Mouse (Mus musculus) liver, embryonic 16.5 days (tissue): ENCODE results near the gene Zfp574. TPM values are rescaled to one million over a fixed set of nuclear protein-coding genes. Genes with fewer than 3 reads are reported as not detected.

Experiments used
- ATAC-seq: fragments of 200-750 bp; cut with Nextera tagmentation; 2 replicates; pipeline ENCODE4 v1.8.0; 2017; ENCODE audit warnings: low read depth, mild to moderate bottlenecking, moderate number of reproducible peaks, moderate library complexity
- H3K27ac ChIP-seq: fragments of 300-500 bp; sonication (generic); 2 replicates; pipeline ENCODE4 v1.5.1; 2014; ENCODE audit warnings: mild to moderate bottlenecking, low read length
- H3K27me3 ChIP-seq: fragments of 300-500 bp; sonication (generic); 2 replicates; pipeline ENCODE4 v1.6.1; 2014; ENCODE audit warnings: low read depth, low read length, mixed read lengths; ENCODE audit not compliant: control insufficient read depth, insufficient read depth
- H3K36me3 ChIP-seq: fragments of 300-500 bp; sonication (generic); 2 replicates; pipeline ENCODE4 v1.6.1; 2014; ENCODE audit warnings: mild to moderate bottlenecking; ENCODE audit not compliant: control insufficient read depth, insufficient read depth
- H3K4me1 ChIP-seq: fragments of 300-500 bp; sonication (generic); 2 replicates; pipeline ENCODE4 v1.6.1; 2014; ENCODE audit warnings: low read depth, low read length, mixed read lengths; ENCODE audit not compliant: control insufficient read depth
- H3K4me2 ChIP-seq: fragments of 300-500 bp; sonication (generic); 2 replicates; pipeline ENCODE4 v1.6.1; 2014; ENCODE audit warnings: low read depth, low read length, mixed read lengths
- H3K4me3 ChIP-seq: fragments of 300-500 bp; sonication (generic); 2 replicates; pipeline ENCODE4 v1.5.1; 2014; ENCODE audit warnings: low read depth, mild to moderate bottlenecking, low read length
- H3K9ac ChIP-seq: fragments of 300-500 bp; sonication (generic); 2 replicates; pipeline ENCODE4 v1.6.1; 2014; ENCODE audit warnings: low read depth, low read length
- H3K9me3 ChIP-seq: fragments of 300-500 bp; sonication (generic); replicated peaks from 2 replicates; pipeline ENCODE4 v1.6.1; 2016; ENCODE audit warnings: low read length; ENCODE audit not compliant: control insufficient read depth
- WGBS: fragments of 180-500 bp; shearing (Covaris S2); extraction: QIAGEN DNeasy Blood & Tissue Kit; methylation state at CpG from one replicate; pipeline ENCODE4 v1.1.7; 2014; ENCODE audit not compliant: insufficient replicate concordance; 5-methylcytosine and 5-hydroxymethylcytosine counted together
- polyA plus RNA-seq: library from polyadenylated mRNA; unstranded; fragments of >200 nt; fragmentation: Nextera tagmentation; extraction: Ambion mirVana; gene quantifications from 2 replicates; pipeline ENCODE4 v1.2.1, GENCODE M21; 2015

The Zfp574 gene
- polyA plus RNA-seq, 1 experiment from 2014 or later: 10.4 TPM

- WGBS: 71% methylated on average over 7 of the region's 7 CpGs
- Histone ChIP-seq H3K27ac (no peak overlapping the region), H3K36me3 (no peaks in the 10 kb centered on the region), H3K4me1 (peaks cover 5% of the 10 kb centered on the region), H3K9me3 (no peaks in the 10 kb centered on the region), H3K9ac (no peak overlapping the region), H3K27me3 (no peaks in the 10 kb centered on the region; the same call in 1 of the 2 replicates), H3K4me3 (no peak overlapping the region), H3K4me2 (no peak overlapping the region)
- ATAC-seq: no peak
Measured at GRCm38 (mm10) chr7:25067338-25067737, 5.0 kb upstream of the Zfp574 start.

DNA sequence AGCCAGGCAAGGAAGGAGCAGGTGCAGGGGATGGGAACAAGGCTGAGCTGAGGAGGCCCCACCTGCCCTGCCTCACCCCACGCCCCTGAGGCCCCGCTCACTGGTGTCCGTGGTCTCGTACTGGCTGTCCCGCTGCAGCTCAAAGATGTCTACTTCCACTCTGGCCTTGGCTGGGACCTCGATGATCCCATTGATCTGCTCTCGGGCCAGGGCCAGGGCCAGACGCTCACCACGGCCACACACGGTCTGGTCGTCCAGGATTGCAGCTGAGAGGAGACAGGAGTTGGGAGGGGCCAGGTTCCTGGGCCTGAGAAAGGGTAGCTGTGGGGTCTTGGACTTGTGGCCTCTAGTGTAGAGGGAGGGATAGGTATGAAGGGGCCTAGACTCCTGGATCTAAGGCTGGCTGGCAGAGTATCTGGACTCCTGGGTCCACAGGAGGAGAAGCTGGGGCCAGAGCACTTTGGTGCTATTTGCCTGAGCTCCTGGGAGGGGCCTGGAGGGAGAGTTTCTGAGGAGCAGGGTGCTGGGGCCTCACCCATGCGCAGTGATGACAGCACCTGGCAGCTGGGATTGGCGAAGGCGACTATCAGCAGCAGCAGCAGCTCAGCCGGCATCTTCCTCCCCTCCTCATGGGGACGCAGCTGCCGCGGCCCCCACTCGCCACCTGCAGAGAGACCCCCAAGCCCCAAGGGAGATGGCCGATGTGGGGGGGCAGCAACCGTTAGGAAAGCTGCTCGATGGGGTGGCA lies 4.3 kb upstream of the Zfp574 start:
- ATAC-seq: no peak
- Histone ChIP-seq H3K9me3 (no peaks in the 10 kb centered on the region), H3K36me3 (no peaks in the 10 kb centered on the region), H3K4me3 (no peak overlapping the region), H3K27ac (no peak overlapping the region), H3K9ac (no peak overlapping the region), H3K27me3 (no peaks in the 10 kb centered on the region; the same call in 1 of the 2 replicates), H3K4me2 (no peak overlapping the region), H3K4me1 (peaks cover 11% of the 10 kb centered on the region)
- 77% methylated on average over 22 of the region's 22 CpGs for WGBS

DNA sequence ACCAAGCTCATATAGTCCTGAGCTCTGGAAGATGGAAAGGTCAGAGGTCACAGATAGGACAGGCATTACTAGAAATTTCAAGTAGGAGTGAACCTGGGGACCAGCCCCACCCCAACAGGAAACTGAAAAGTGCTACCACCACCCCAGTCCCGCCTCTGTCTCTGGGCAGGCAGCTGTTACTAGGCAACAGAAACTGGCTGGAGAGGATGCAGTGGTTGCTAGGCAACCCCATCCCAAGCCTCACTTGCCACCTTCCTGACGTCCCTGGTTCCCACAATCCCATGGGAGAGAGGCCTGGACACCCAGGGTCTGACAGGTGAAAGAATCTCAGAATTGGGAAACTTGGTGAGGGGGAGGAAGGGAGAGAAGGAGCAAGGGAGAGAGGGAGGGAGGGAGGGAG lies 3.6 kb upstream of the Zfp574 start:
- Histone ChIP-seq H3K9ac (no peak overlapping the region), H3K4me3 (no peak overlapping the region), H3K36me3 (no peaks in the 10 kb centered on the region), H3K27me3 (no peaks in the 10 kb centered on the region; the same call in 1 of the 2 replicates), H3K27ac (no peak overlapping the region), H3K4me1 (peaks cover 16% of the 10 kb centered on the region), H3K4me2 (no peak overlapping the region), H3K9me3 (no peaks in the 10 kb centered on the region)
- 48% methylated on average over 2 of the region's 2 CpGs for WGBS
- no peak for ATAC-seq

DNA sequence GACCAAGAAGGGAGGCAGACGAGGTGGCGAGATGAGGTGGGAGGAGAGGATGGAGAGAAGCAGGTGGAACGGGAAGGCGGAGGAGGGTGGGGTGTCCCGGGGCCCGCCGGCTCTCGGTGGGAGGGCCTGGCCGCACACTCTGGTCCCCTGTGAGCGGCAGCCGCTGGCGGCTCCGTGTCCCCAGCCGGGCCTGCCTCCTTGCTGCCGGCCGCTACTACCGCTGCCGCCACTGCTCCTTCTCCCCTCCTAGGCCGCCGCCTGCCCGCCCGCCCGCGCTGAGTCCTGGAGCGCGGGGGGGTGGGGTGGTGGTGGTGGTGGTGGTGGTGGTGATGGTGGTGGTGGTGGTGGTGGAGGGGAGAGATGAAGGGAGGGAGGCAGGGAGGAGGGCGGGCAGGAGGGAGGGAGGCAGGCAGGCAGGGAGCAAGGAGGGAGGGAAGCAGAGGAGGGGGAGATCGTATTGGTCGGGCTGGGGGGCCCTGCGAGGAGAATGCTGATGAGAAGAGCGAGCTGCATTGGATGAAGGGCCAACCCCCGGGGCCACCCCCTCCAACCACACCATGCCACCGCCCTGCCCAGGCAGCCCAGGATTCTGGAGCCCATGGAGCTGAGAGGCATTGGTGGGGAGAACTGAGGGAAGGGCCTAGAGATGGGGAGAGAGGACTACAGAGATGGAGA lies 486 bp downstream of the Zfp574 start:
- no peaks in the 10 kb centered on the region for H3K36me3 ChIP-seq
- H3K27ac ChIP-seq: no peak overlapping the region; the same call in 1 of the 2 replicates
- no peak for ATAC-seq
- H3K27me3 ChIP-seq: no peaks in the 10 kb centered on the region; the same call in 1 of the 2 replicates
- peak overlapping the region; percentile 59 for H3K9ac ChIP-seq
- no peaks in the 10 kb centered on the region for H3K9me3 ChIP-seq
- peak overlapping the region; percentile 58 for H3K4me3 ChIP-seq
- H3K4me2 ChIP-seq: peak overlapping the region; percentile 83
- 2% methylated on average over 22 of the region's 33 CpGs for WGBS
- peaks cover 37% of the 10 kb centered on the region for H3K4me1 ChIP-seq

DNA sequence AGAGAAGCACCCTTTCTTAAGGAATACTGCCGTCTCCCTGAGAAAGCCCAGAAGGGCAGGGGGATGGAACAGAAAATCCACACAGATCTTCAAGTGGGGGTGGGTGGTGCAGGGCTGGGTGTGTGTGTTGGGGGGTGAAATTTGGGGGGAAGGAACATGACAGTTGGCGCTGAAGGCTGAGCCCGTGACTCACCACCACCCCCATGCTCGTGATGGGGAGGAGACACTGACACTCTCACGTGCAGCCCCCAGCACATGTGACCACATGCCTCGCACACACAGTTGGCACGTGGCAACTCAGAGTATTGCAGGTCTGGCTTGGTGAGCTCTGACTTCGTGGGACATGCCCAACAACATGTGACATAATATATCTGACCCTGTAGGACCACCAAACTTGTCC lies 1.6 kb downstream of the Zfp574 start:
- Histone ChIP-seq H3K4me3 (no peak overlapping the region), H3K4me1 (peaks cover 48% of the 10 kb centered on the region)
- whole genome bisulfite sequencing: 68% methylated on average over 8 of the region's 8 CpGs

DNA sequence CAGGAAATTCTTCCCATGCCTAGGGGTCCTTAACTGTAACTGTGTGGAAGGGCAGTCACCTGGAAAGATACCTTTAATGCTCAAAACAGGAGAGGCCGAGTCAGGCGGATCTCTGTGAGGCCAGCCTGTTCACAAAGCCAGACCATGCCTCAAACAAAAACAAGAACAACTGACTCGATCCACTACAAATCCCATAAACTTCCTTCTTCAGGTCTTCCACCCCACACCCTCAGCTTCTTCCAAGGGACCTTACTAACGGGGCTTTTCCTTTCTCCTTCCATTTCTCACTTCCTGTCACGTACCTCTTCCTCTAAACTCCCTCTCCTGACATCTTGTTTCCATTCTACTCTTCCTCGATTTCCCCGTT lies 3.9 kb downstream of the Zfp574 start:
- Histone ChIP-seq H3K9me3 (no peaks in the 10 kb centered on the region), H3K4me3 (peak overlapping the region; percentile 95), H3K4me1 (peaks cover 52% of the 10 kb centered on the region), H3K27me3 (no peaks in the 10 kb centered on the region; the same call in 1 of the 2 replicates), H3K27ac (peak overlapping the region; percentile 96), H3K9ac (peak overlapping the region; percentile 90), H3K4me2 (peak overlapping the region; percentile 81), H3K36me3 (peaks cover 19% of the 10 kb centered on the region)
- ATAC-seq: no peak
- 14% methylated on average over 7 of the region's 7 CpGs for WGBS

More for the DNA sequence above, 1.6 kb downstream of the Zfp574 start:
- no peak for ATAC-seq
- Histone ChIP-seq H3K27ac (no peak overlapping the region), H3K9ac (no peak overlapping the region), H3K36me3 (no peaks in the 10 kb centered on the region), H3K4me2 (no peak overlapping the region), H3K9me3 (no peaks in the 10 kb centered on the region), H3K27me3 (no peaks in the 10 kb centered on the region; the same call in 1 of the 2 replicates)

DNA sequence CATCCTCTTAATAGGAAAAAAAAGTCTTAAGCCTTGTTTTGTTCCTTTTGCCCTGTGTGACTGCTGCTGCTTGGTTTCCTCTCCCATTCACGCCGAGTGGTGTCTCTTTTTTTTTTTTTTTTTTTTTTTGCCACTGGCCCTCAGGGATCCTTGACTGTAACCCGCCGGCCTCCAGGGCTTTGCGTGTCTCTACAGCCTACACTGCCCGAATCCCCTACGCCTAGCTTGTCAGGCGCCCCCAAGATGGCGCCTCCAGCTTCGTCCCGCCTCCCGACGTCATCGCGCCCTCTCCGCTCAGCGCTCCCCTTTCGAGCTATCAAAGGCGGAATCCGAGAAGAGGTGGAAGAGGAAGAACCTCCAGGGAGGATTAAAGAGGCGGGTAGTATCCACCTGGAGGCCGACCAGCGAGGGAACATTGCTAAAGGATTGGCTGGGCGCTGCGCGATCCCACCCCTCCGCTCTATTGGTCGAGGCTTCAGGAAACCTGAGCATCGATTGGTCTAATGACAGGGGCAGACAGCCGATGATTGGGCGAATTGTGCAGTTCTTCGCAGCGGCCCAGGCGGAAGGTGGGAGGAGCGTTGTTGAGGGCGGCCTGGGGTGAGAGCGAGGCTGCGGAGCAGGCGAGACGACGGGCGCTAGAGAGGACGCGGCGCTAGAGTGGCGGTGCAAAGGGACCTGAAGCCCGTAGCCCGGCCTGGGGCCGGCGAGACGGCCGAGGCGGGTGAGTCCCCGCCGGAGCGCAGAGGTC lies 4.5 kb downstream of the Zfp574 start:
- Histone ChIP-seq H3K27ac (peak overlapping the region; percentile 96), H3K9ac (peak overlapping the region; percentile 98), H3K27me3 (no peaks in the 10 kb centered on the region; the same call in 1 of the 2 replicates), H3K4me1 (peaks cover 51% of the 10 kb centered on the region), H3K9me3 (no peaks in the 10 kb centered on the region), H3K4me2 (peak overlapping the region; percentile 81), H3K4me3 (peak overlapping the region; percentile 95), H3K36me3 (peaks cover 24% of the 10 kb centered on the region)
- peak; percentile 97 for ATAC-seq
- WGBS: under 1% methylated on average over 53 of the region's 56 CpGs

- Histone ChIP-seq H3K27me3 (no peaks in the 10 kb centered on the region), H3K36me3 (peaks cover 30% of the 10 kb centered on the region), H3K4me2 (peak overlapping the region; percentile 77), H3K4me3 (peak overlapping the region; percentile 95), H3K9ac (peak overlapping the region; percentile 98), H3K4me1 (peaks cover 46% of the 10 kb centered on the region), H3K9me3 (no peaks in the 10 kb centered on the region), H3K27ac (peak overlapping the region; percentile 84)
- WGBS: under 1% methylated on average over 33 of the region's 33 CpGs
- ATAC-seq: no peak
Measured at GRCm38 (mm10) chr7:25077414-25077755, 5.0 kb downstream of the Zfp574 start.
